Mouse (Mus musculus): ENCODE results near the gene Rubcn.
"Not testable (repeated sequence)": the region's sequence is repeated elsewhere in the genome, so short reads cannot be mapped to it uniquely, and the experiment has no call there.

DNA sequence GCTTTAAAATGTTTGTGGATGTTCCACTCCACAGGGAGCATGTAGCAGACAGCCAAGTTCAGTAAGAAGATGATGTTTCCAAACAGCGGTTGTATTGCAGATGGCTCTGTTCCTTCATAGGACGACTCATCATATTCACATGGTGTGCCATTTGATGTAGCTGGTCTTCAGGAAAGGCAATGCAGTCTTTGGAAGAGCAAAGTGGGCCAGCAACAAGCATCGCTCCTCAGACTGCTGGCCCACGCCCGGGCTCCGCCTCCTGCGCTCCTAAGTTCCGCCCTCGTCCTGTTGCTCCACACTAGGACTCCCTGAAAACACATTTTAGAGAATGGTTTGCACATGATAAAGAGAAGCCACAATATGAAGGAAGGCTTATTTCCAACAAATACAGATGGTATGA, 49.1 kb upstream of the Rubcn start:
- not testable (repeated sequence) for TF ChIP-seq POLR2A (IDR thresholded peaks at IDR 0.05; ENCODE audit: low read depth, low read length); CTCF (IDR thresholded peaks at IDR 0.05; ENCODE audit: extremely low read depth, insufficient read length, insufficient replicate concordance, low read depth, low read length)
